Mouse (Mus musculus): ENCODE data around the gene Ninl. TPM values are rescaled to one million over a fixed set of nuclear protein-coding genes. Genes with fewer than 3 reads are reported as not detected.
A peak's percentile ranks its signal among the peaks of the same experiment; 100 is the strongest.

The Ninl gene
- polyA plus RNA-seq, 1 experiment: 0.40 TPM

- no peak for TF ChIP-seq POLR2A (IDR thresholded peaks at IDR 0.05; ENCODE audit: control insufficient read depth, extremely low read depth, insufficient read depth, low read length, poor library complexity)
- TF ChIP-seq CTCF (IDR thresholded peaks at IDR 0.05; ENCODE audit: borderline replicate concordance, control insufficient read depth, extremely low read depth, insufficient read depth, low read length, poor library complexity): no peak
- no peaks in the 10 kb centered on the region for H3K4me1 ChIP-seq (replicated peaks; ENCODE audit: control insufficient read depth, insufficient read depth, low read length)
- peak; percentile 5 for DNase-seq
- H3K4me3 ChIP-seq (ENCODE audit: control insufficient read depth, insufficient read depth, low read length): peak overlapping the region; percentile 35
- H3K27ac ChIP-seq (ENCODE audit: control insufficient read depth, insufficient read depth, low read length): no peak overlapping the region
- peaks cover 14% of the 10 kb centered on the region; the same call in 1 of the 2 replicates for H3K27me3 ChIP-seq (ENCODE audit: control insufficient read depth, insufficient read depth, low read length)
- H3K36me3 ChIP-seq (ENCODE audit: control insufficient read depth, insufficient read depth, low read length): no peaks in the 10 kb centered on the region
- 1% methylated on average over 57 of the region's 57 CpGs for WGBS
Observed at GRCm38 (mm10) chr2:151008939-151009509, 30.2 kb downstream of the Ninl start.

- peak overlapping the region; percentile 35 for H3K4me3 ChIP-seq (ENCODE audit: control insufficient read depth, insufficient read depth, low read length)
- no peaks in the 10 kb centered on the region for H3K36me3 ChIP-seq (ENCODE audit: control insufficient read depth, insufficient read depth, low read length)
- no peaks in the 10 kb centered on the region for H3K4me1 ChIP-seq (replicated peaks; ENCODE audit: control insufficient read depth, insufficient read depth, low read length)
- no peak for DNase-seq
- TF ChIP-seq POLR2A (IDR thresholded peaks at IDR 0.05; ENCODE audit: control insufficient read depth, extremely low read depth, insufficient read depth, low read length, poor library complexity) (no peak), CTCF (IDR thresholded peaks at IDR 0.05; ENCODE audit: borderline replicate concordance, control insufficient read depth, extremely low read depth, insufficient read depth, low read length, poor library complexity) (no peak)
- WGBS: 3% methylated on average over 21 of the region's 21 CpGs
- no peak overlapping the region for H3K27ac ChIP-seq (ENCODE audit: control insufficient read depth, insufficient read depth, low read length)
- peaks cover 14% of the 10 kb centered on the region; the same call in 1 of the 2 replicates for H3K27me3 ChIP-seq (ENCODE audit: control insufficient read depth, insufficient read depth, low read length)
Observed at GRCm38 (mm10) chr2:151008517-151008932, 30.7 kb downstream of the Ninl start.

- TF ChIP-seq CTCF (IDR thresholded peaks at IDR 0.05; ENCODE audit: borderline replicate concordance, control insufficient read depth, extremely low read depth, insufficient read depth, low read length, poor library complexity) (no peak), POLR2A (IDR thresholded peaks at IDR 0.05; ENCODE audit: control insufficient read depth, extremely low read depth, insufficient read depth, low read length, poor library complexity) (no peak)
- Histone ChIP-seq H3K27me3 (ENCODE audit: control insufficient read depth, insufficient read depth, low read length) (peaks cover 14% of the 10 kb centered on the region; the same call in 1 of the 2 replicates), H3K4me1 (replicated peaks; ENCODE audit: control insufficient read depth, insufficient read depth, low read length) (no peaks in the 10 kb centered on the region), H3K36me3 (ENCODE audit: control insufficient read depth, insufficient read depth, low read length) (no peaks in the 10 kb centered on the region), H3K4me3 (ENCODE audit: control insufficient read depth, insufficient read depth, low read length) (no peak overlapping the region), H3K27ac (ENCODE audit: control insufficient read depth, insufficient read depth, low read length) (no peak overlapping the region)
- WGBS: 58% methylated on average over 6 of the region's 6 CpGs
- no peak for DNase-seq
Observed at GRCm38 (mm10) chr2:151008006-151008405, 31.2 kb downstream of the Ninl start.

- no peaks in the 10 kb centered on the region for H3K4me1 ChIP-seq (replicated peaks; ENCODE audit: control insufficient read depth, insufficient read depth, low read length)
- no peak overlapping the region for H3K4me3 ChIP-seq (ENCODE audit: control insufficient read depth, insufficient read depth, low read length)
Observed at GRCm38 (mm10) chr2:151006281-151006945, 32.8 kb downstream of the Ninl start.

GRCm38 (mm10) chr2:151004390-151004789 is 34.8 kb downstream of the Ninl start:
- Histone ChIP-seq H3K36me3 (ENCODE audit: control insufficient read depth, insufficient read depth, low read length) (no peaks in the 10 kb centered on the region), H3K27ac (ENCODE audit: control insufficient read depth, insufficient read depth, low read length) (no peak overlapping the region), H3K4me3 (ENCODE audit: control insufficient read depth, insufficient read depth, low read length) (no peak overlapping the region), H3K27me3 (ENCODE audit: control insufficient read depth, insufficient read depth, low read length) (peaks cover 10% of the 10 kb centered on the region; the same call in 1 of the 2 replicates), H3K4me1 (replicated peaks; ENCODE audit: control insufficient read depth, insufficient read depth, low read length) (no peaks in the 10 kb centered on the region)
- TF ChIP-seq POLR2A (IDR thresholded peaks at IDR 0.05; ENCODE audit: control insufficient read depth, extremely low read depth, insufficient read depth, low read length, poor library complexity): no peak
- no peak for TF ChIP-seq CTCF (IDR thresholded peaks at IDR 0.05; ENCODE audit: borderline replicate concordance, control insufficient read depth, extremely low read depth, insufficient read depth, low read length, poor library complexity)
- no peak for DNase-seq
- WGBS: 93% methylated on average over 10 of the region's 10 CpGs

More at GRCm38 (mm10) chr2:151006281-151006945, 32.8 kb downstream of the Ninl start:
- no peaks in the 10 kb centered on the region for H3K36me3 ChIP-seq (ENCODE audit: control insufficient read depth, insufficient read depth, low read length)
- H3K27ac ChIP-seq (ENCODE audit: control insufficient read depth, insufficient read depth, low read length): no peak overlapping the region
- no peak for TF ChIP-seq CTCF (IDR thresholded peaks at IDR 0.05; ENCODE audit: borderline replicate concordance, control insufficient read depth, extremely low read depth, insufficient read depth, low read length, poor library complexity)
- DNase-seq: no peak
- peaks cover 14% of the 10 kb centered on the region; the same call in 1 of the 2 replicates for H3K27me3 ChIP-seq (ENCODE audit: control insufficient read depth, insufficient read depth, low read length)
- WGBS: 87% methylated on average over 5 of the region's 5 CpGs

- DNase-seq: no peak
- no peak overlapping the region for H3K27ac ChIP-seq (ENCODE audit: control insufficient read depth, insufficient read depth, low read length)
- H3K36me3 ChIP-seq (ENCODE audit: control insufficient read depth, insufficient read depth, low read length): no peaks in the 10 kb centered on the region
- H3K4me3 ChIP-seq (ENCODE audit: control insufficient read depth, insufficient read depth, low read length): no peak overlapping the region
- 92% methylated on average over 6 of the region's 6 CpGs for WGBS
- H3K27me3 ChIP-seq (ENCODE audit: control insufficient read depth, insufficient read depth, low read length): peaks cover 7% of the 10 kb centered on the region; the same call in 1 of the 2 replicates
- TF ChIP-seq CTCF (IDR thresholded peaks at IDR 0.05; ENCODE audit: borderline replicate concordance, control insufficient read depth, extremely low read depth, insufficient read depth, low read length, poor library complexity): no peak
- TF ChIP-seq POLR2A (IDR thresholded peaks at IDR 0.05; ENCODE audit: control insufficient read depth, extremely low read depth, insufficient read depth, low read length, poor library complexity): no peak
- H3K4me1 ChIP-seq (replicated peaks; ENCODE audit: control insufficient read depth, insufficient read depth, low read length): no peaks in the 10 kb centered on the region
Observed at GRCm38 (mm10) chr2:151003796-151004195, 35.4 kb downstream of the Ninl start.
